Mouse (Mus musculus) brown adipose tissue, adult 24 weeks (tissue): ENCODE results near the gene Dab2ip. TPM values are rescaled to one million over a fixed set of nuclear protein-coding genes. Genes with fewer than 3 reads are reported as not detected.
A peak's percentile ranks its signal among the peaks of the same experiment; 100 is the strongest.

ENCODE experiments used
- H3K27ac ChIP-seq: fragments of 200-500 bp; replicated peaks from 2 replicates; pipeline ENCODE4 v1.5.1; 2012; ENCODE audit warnings: low read depth, mild to moderate bottlenecking, low read length
- H3K4me1 ChIP-seq: fragments of 200-500 bp; 2 replicates; pipeline ENCODE4 v1.6.1; 2012; ENCODE audit warnings: low read length, mixed read lengths; ENCODE audit not compliant: control insufficient read depth, insufficient read depth, insufficient read length
- H3K4me3 ChIP-seq: fragments of 200-500 bp; 2 replicates; pipeline ENCODE4 v1.5.1; 2012; ENCODE audit warnings: low read depth, mild to moderate bottlenecking, low read length, moderate library complexity; ENCODE audit not compliant: insufficient read depth
- polyA plus RNA-seq: library from polyadenylated mRNA; stranded (reverse); fragments of >200 nt; gene quantifications from 2 replicates; pipeline ENCODE4 v1.2.4, GENCODE M21; 2012; ENCODE audit not compliant: missing spikeins, insufficient read depth, insufficient read length

The Dab2ip gene
- polyA plus RNA-seq, 1 experiment, result 19.1 TPM

DNA sequence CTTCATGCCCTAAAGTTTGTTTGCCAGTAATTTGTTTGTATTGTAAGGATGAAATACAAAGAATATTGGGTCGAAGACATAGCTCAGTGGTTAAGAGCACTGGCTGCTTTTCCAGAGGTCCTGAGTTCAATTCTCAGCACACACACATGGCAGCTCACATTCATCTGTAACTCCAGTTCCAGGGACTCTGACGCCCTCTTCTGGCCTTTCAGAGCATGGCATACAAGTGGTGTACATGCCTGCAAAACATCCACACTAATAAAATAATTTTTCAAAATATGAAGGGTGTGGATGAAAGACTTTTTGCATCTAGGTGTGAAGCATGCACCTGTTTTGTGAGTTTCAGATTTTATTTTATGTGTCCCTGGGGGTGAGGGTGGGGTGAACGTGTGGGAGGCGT is 75.3 kb downstream of the Dab2ip start:
- Histone ChIP-seq H3K27ac (no peak overlapping the region), H3K4me3 (no peak overlapping the region), H3K4me1 (peaks cover 3% of the 10 kb centered on the region)

DNA sequence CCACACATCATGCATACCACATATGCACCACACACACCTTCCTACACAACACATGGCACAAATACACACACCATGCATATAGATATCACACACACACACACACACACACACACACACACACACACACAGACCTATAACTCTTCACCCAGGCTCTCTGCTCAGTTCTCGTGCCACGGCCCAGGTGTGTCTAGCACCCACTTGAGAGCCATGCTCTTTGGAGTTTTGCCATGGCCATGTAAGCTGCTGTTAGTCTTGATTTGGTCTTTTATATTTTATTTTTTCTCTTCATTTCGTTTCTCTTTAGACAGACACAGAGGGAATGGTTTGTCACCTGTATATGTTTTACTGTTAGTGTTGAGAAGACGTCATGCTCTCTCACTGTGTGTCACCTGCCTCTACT is 76.9 kb downstream of the Dab2ip start:
- H3K4me3 ChIP-seq, result no peak overlapping the region
- H3K4me1 ChIP-seq, result no peaks in the 10 kb centered on the region; the same call in 1 of the 2 replicates
- H3K27ac ChIP-seq, result no peak overlapping the region

DNA sequence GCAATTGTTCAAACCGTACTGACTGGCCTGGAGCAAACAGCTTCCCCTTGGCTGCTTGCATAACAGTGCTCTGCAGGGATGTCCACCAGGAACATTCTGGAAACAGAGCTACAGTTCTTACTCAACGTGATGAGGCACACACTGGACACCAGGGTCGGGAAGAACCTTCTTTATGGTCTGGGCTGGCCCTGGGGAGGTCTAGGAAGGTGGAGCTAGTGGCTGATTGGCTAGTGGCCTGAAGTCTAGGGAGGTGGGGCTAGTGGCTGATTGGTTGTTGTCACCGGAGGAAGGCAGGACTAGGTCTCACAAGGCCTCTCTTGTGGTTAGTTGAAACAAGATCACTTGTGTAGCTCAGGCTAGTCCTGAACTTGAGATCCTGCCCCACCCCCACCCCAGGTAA is 77.5 kb downstream of the Dab2ip start:
- no peak overlapping the region for H3K4me3 ChIP-seq
- H3K4me1 ChIP-seq, result peaks cover 2% of the 10 kb centered on the region; the same call in 1 of the 2 replicates
- no peak overlapping the region for H3K27ac ChIP-seq

DNA sequence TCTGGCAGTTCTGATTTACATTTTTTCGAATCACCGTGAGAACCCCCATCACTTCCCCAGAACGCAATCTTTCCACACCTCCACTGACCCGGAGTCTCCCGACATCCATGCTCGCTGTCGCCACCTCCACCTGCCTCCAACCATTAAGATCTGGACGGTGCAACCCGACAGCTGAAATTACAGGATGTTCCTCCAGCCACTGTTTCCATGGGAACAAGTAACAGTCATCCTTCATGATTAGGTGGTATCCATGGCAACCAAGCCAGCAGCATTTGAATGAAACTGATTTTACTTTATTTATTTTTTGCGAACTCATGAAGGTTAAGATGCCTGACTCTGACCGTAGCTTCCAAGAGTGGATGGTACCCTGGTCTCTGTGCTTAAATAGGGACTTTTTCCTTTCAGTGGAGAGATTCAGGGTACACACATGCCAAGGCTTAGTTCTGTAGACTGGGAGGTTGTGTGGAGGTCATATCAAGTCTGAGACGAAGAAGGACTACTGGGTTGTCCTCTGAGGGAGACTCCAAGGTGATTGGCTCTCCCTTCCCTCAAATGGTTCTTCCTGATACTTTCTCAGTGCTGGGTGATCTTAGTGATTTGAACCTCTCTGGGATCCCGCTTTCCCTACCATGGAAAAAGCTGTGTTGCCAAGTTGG is 79.9 kb downstream of the Dab2ip start:
- Histone ChIP-seq H3K27ac (no peak overlapping the region), H3K4me1 (peaks cover 5% of the 10 kb centered on the region; the same call in 1 of the 2 replicates), H3K4me3 (no peak overlapping the region)

DNA sequence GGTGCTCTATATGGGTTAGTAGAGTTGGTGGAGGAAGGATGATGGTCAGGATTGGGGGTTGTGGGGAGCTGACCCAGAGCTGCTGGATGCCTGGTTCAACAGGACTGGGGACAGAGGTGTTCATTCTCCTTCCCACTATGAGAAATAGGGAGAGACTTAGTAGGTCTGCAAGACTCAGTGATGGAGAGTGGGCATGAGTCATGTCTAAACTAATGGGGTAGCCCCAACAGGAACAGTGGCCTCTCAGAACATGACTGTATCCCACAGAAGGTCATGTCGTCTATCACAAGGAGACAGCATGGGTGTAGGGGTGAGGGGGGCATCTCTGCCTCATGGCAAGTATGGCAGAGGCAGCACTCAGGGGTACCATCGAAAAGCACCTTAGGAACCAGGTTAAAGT is 81.7 kb downstream of the Dab2ip start:
- Histone ChIP-seq H3K4me3 (no peak overlapping the region), H3K27ac (no peak overlapping the region)

DNA sequence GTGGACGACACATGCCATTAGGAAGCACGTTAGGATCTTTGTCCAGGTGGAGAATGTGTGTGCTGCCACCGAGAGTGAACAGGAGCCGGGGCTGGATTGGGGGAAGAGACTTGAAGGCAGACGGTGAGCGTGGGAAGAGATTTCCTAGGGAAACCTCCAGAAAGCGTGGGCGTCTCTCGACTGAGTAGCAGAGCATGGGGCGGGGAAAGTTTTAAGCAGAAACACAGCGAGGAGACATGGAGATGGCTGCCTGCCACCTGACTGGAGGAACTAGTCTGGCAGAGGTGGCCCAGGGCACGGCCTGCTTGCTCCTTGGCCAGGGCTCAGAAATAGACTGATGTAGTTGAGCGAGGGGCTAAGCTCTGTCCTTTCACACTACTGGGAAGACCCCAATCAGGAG is 82.5 kb downstream of the Dab2ip start:
- Histone ChIP-seq H3K27ac (no peak overlapping the region), H3K4me1 (peaks cover 5% of the 10 kb centered on the region; the same call in 1 of the 2 replicates), H3K4me3 (no peak overlapping the region)

More for the DNA sequence above, 81.7 kb downstream of the Dab2ip start:
- H3K4me1 ChIP-seq, result peaks cover 5% of the 10 kb centered on the region; the same call in 1 of the 2 replicates

DNA sequence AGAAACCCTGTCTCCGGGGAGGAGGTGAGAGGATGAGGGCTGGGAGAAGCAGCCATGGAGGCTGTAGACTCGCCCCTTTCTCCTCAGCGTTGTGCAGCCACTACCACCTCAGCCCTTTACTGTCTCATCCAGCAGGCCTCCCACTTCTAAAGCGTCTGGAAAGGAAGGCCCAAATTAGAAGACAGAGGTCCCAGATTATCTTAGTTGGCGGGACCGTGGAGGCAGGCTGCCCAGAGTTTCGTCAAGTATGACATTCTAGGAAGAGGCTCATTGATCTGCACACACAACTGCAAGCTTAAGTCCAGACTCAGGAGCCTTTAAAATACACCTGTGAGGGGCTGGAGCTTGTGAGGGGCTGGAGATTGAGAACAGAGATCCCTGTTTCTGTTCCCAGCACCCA is 84.2 kb downstream of the Dab2ip start:
- Histone ChIP-seq H3K4me3 (no peak overlapping the region), H3K4me1 (peaks cover 5% of the 10 kb centered on the region; the same call in 1 of the 2 replicates), H3K27ac (no peak overlapping the region)

DNA sequence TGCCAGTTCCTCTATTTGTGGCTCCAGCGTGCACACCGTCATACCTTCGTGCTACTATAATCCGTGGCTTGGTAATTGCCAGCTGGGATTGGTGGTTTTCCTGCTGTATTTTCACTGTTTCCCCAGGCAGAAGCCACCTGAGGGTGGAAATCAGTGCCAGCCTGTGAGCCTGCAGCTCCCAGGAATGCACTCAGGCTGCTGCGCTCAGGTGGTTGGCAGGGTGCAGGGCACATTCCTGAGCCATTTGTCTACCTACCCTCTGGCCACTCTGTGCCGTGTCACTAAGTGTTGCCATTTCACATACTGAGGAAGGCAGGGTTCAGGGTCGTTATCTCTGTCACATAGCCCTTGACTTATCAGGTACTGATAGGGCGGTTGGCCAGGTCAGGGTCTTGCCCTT is 88.5 kb downstream of the Dab2ip start:
- no peak overlapping the region for H3K4me3 ChIP-seq
- H3K27ac ChIP-seq, result no peak overlapping the region
- peaks cover 11% of the 10 kb centered on the region for H3K4me1 ChIP-seq

DNA sequence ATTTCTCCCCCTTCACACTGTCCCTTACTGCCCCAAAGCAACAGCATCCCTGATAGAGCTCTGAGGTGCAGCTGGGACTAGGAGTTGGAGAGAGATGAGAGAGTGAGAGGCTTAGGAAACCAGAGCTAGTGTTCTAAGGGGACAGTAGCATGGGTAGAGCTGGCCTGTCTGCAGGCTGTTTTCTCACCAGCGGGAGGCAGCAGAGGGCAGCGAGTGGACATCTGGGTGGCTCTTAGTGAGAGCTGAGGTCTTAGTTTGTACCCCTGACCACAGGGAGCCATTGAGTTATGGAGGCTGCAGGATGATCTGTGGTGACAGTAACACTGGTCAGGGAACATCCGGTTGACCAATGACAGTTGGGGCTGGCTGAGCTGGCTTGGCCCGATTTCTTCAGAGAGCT is 91.6 kb downstream of the Dab2ip start:
- Histone ChIP-seq H3K4me3 (no peak overlapping the region), H3K4me1 (peaks cover 18% of the 10 kb centered on the region), H3K27ac (no peak overlapping the region)

DNA sequence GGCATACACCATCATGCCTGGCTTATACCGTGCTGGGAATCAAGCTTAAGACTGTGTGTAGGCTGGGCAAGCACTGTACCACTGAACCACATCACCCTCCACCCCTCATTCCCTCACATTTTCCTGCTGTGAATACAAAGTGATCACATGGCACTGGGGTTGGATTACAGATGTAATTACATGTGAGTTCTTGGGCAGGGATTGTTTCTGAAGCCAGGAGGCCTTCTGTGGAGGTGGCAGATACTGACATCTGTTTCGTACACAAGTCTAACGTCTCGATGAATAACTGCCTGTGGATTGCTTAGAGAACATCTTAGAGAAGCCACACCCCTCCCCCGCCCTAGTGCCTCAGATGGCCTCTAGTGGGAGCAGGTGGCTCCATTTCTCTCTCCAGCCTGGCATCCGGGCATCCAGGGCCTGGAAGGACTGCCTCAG is 93.2 kb downstream of the Dab2ip start:
- Histone ChIP-seq H3K4me3 (no peak overlapping the region), H3K27ac (no peak overlapping the region), H3K4me1 (peaks cover 18% of the 10 kb centered on the region)

DNA sequence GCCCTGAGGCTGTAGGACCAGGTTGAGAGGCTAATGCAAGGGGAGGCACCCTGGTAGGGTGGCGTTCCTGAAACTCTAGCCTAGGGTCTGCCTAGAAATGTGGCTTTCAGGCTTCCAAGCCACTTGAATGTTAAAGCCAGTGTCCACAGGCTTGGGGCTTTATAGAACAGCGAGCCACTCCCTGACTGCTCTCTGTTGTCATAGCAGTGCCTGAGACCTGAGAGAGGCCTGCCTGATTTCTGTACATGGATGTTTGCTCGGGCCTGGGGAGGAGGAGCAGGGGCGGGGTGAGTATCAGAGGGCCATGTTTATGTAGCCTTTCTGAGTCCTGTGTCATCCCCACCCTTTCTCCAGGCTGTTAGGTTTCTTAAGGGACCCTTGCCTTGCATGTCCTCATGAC is 94.9 kb downstream of the Dab2ip start:
- peaks cover 18% of the 10 kb centered on the region for H3K4me1 ChIP-seq
- no peak overlapping the region for H3K4me3 ChIP-seq
- H3K27ac ChIP-seq, result no peak overlapping the region

DNA sequence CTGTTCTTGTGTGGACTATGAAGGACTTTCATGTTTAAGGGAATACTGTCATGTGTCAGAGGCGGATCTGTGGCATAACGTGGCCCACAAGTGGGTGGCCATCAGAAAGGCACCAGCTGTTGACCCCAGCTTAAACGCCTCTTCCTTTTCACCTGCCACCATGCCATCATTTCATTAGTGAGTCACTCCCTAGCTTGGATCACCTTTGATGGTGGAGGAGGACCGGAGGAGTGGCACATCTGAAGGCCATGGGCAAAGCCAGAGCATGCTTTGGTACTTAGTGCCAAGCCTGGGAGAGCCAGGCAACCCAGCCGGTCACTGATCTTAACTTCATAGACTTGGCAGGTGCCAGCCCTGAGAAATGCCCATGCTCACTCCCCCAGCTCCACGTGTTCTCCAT is 96.7 kb downstream of the Dab2ip start:
- no peak overlapping the region for H3K27ac ChIP-seq
- peaks cover 30% of the 10 kb centered on the region for H3K4me1 ChIP-seq
- H3K4me3 ChIP-seq, result no peak overlapping the region

DNA sequence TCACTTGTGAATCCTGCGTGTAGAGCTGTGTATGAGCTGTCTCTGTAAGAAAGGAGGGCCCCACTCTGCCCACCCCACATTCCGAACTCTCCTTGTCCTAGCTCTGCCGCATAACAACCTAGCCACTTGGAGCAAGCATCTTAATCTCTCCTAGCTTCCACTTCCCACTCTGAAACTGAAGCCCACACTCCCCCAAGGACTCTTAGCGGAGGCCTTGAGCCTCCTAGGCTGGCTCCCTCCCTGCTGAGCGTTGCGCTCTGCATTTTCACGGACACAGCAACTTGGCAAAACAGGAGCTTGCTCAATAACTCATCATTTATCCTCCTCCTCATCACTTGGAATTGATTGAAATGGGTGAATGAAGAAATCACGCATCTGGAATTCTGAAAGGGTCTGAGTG is 97.9 kb downstream of the Dab2ip start:
- H3K27ac ChIP-seq, result no peak overlapping the region
- no peak overlapping the region for H3K4me3 ChIP-seq
- H3K4me1 ChIP-seq, result peaks cover 31% of the 10 kb centered on the region

DNA sequence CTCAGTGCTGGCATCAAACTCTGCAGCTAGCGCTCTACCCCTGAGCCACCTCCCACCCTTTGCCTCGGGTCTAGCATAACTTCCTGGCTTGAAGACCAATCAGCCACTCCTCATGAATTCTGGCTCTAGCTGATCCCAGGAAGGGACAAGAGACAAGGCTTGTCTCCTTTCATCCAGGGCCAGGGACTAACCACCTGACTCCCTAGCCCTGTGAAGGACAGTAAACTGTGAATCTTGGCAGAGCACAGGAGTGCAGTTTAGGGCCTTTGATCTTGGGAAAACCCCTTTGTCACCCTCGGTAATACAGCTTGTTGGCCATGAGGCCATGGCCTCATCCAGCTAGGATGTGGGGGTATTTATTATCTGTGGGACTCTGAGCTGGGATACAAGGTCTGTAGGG is 100.2 kb downstream of the Dab2ip start:
- Histone ChIP-seq H3K27ac (no peak overlapping the region), H3K4me3 (no peak overlapping the region), H3K4me1 (peaks cover 30% of the 10 kb centered on the region)

DNA sequence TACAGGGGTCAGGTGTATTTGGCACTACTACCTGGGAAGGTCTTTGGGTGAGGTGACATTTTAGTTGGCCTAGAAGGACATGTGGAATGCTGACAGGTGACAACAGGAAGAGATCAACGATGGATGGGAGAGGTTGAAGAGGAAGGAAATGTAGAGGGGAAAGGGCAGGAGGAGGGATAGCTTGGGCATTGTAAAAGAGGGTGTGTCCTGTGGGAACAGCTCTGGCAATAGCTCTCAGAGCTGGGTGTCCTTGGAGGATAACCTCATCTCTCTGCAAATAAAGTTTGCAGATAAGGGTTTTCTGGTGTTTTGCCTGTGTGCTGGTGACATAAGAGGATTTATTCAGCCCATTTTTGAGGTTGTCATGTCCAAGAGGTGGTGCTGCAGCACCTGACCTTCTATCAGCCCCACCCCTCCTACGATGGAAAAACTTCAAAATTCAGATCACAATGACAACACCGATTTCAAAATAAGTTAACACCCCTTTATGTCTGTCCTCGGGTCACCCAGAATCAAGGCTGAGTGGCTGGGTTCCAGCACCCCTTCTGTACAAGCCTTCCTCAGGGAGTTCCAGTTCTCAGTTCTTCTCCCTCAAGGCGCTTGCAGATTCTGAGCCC is 101.6 kb downstream of the Dab2ip start:
- H3K4me3 ChIP-seq, result no peak overlapping the region
- H3K27ac ChIP-seq, result no peak overlapping the region
- H3K4me1 ChIP-seq, result peaks cover 32% of the 10 kb centered on the region

DNA sequence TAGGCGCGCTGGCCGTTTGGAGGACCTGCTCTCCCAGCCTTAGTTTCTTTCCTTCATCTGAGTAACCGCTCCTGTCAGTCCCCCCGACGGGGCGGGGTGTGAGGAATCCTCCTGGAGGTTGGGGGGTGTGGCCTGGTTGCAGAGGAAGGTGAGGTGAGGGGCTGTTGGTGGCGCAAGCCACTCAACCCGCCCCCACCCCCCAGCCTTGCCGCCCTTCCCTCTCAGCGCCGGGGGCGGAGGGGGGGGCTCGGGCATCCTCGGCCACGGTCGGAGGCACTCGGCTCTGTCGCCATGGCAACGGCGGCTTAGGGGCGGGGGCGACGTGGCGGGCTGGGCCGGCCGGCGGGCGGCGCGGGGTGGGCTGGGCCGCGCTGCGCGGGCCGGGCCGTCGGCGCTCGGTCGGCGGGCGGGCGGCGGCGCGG is 102.9 kb downstream of the Dab2ip start:
- peaks cover 32% of the 10 kb centered on the region for H3K4me1 ChIP-seq

More for the DNA sequence above, 102.9 kb downstream of the Dab2ip start:
- H3K4me3 ChIP-seq, result peak overlapping the region; percentile 22; the same call in 1 of the 2 replicates
- no peak overlapping the region for H3K27ac ChIP-seq
